Mouse (Mus musculus): ENCODE results near the gene Gpr132.

GRCm38 (mm10) chr12:112894303-112894884, 26.4 kb upstream of the Gpr132 start:
- no peak for TF ChIP-seq ELF1 (IDR thresholded peaks at IDR 0.05; ENCODE audit: low read depth, low read length)
- TF ChIP-seq POLR2A (IDR thresholded peaks at IDR 0.05; ENCODE audit: low read depth, low read length), result no peak
- no peak for TF ChIP-seq KAT2A (IDR thresholded peaks at IDR 0.05; ENCODE audit: insufficient replicate concordance, low read length)
- TF ChIP-seq CTCF (conservative IDR thresholded peaks at IDR 0.05 in 1 of 2, IDR thresholded peaks at IDR 0.05 in 1 of 2; ENCODE audit: low read depth in 2 of 2, low read length in 2 of 2), result no peak
- TF ChIP-seq USF1 (IDR thresholded peaks at IDR 0.05; ENCODE audit: low read depth, low read length), result no peak
- no peak for TF ChIP-seq JUND (conservative IDR thresholded peaks at IDR 0.05; ENCODE audit: low read depth, low read length)
- no peak for TF ChIP-seq RCOR1 (conservative IDR thresholded peaks at IDR 0.05; ENCODE audit: low read depth, low read length)
- no peak for TF ChIP-seq MAX (IDR thresholded peaks at IDR 0.05; ENCODE audit: low read length)
- TF ChIP-seq TCF12 (IDR thresholded peaks at IDR 0.05; ENCODE audit: low read depth, low read length), result no peak
- no peak for TF ChIP-seq ZMIZ1 (IDR thresholded peaks at IDR 0.05; ENCODE audit: low read depth, low read length)
- no peak for TF ChIP-seq ZNF384 (IDR thresholded peaks at IDR 0.05; ENCODE audit: low read depth, low read length)
- TF ChIP-seq NRF1 (IDR thresholded peaks at IDR 0.05; ENCODE audit: low read depth, low read length), result no peak
- TF ChIP-seq CHD2 (IDR thresholded peaks at IDR 0.05; ENCODE audit: low read length), result no peak
- TF ChIP-seq E2F4 (IDR thresholded peaks at IDR 0.05; ENCODE audit: insufficient replicate concordance, low read depth, low read length), result no peak
